Mouse (Mus musculus) liver, postnatal 0 days (tissue): ENCODE data around the gene Rara. TPM values are rescaled to one million over a fixed set of nuclear protein-coding genes. Genes with fewer than 3 reads are reported as not detected.

Experiments used
- ATAC-seq: fragments of 200-750 bp; cut with Nextera tagmentation; 2 replicates; pipeline ENCODE4 v1.8.0; 2017; ENCODE audit warnings: mild to moderate bottlenecking, moderate library complexity
- DNase-seq: peaks from one replicate; pipeline ENCODE4 v3.0.0-alpha.2; 2016
- H3K27ac ChIP-seq: fragments of 300-500 bp; sonication (generic); 2 replicates; pipeline ENCODE4 v1.5.1; 2014; ENCODE audit warnings: antibody characterized with exemption, moderate library complexity, mild to moderate bottlenecking, low read depth
- H3K27me3 ChIP-seq: fragments of 300-500 bp; sonication (generic); 2 replicates; pipeline ENCODE4 v1.6.1; 2014; ENCODE audit warnings: low read length, control low read depth, mixed read lengths; ENCODE audit not compliant: insufficient read depth
- H3K36me3 ChIP-seq: fragments of 300-500 bp; sonication (generic); replicated peaks from 2 replicates; pipeline ENCODE4 v1.6.1; 2014; ENCODE audit warnings: mild to moderate bottlenecking, control low read depth, low read length, moderate library complexity, mixed read lengths; ENCODE audit not compliant: insufficient read depth
- H3K4me1 ChIP-seq: fragments of 300-500 bp; sonication (generic); 2 replicates; pipeline ENCODE4 v1.6.1; 2014; ENCODE audit warnings: antibody characterized with exemption, mild to moderate bottlenecking, control low read depth; ENCODE audit not compliant: insufficient read depth
- H3K4me2 ChIP-seq: fragments of 300-500 bp; sonication (generic); 2 replicates; pipeline ENCODE4 v1.6.1; 2014; ENCODE audit warnings: low read depth, mild to moderate bottlenecking, low read length, moderate library complexity, mixed read lengths
- H3K4me3 ChIP-seq: fragments of 300-500 bp; sonication (generic); 2 replicates; pipeline ENCODE4 v1.5.1; 2014; ENCODE audit warnings: low read depth, low read length
- H3K9ac ChIP-seq: fragments of 300-500 bp; sonication (generic); replicated peaks from 2 replicates; pipeline ENCODE4 v1.6.1; 2014; ENCODE audit warnings: mild to moderate bottlenecking, moderate library complexity
- H3K9me3 ChIP-seq: fragments of 300-500 bp; sonication (generic); 2 replicates; pipeline ENCODE4 v1.6.1; 2016; ENCODE audit warnings: mild to moderate bottlenecking, control low read depth, low read length, mixed read lengths
- CTCF ChIP-seq: sonication (generic); IDR thresholded peaks from 2 replicates; pipeline ENCODE4 v1.5.1; 2016; ENCODE audit warnings: antibody characterized with exemption, low read depth
- EP300 ChIP-seq: IDR thresholded peaks from 2 replicates; pipeline ENCODE4 v1.6.1; 2016; ENCODE audit warnings: antibody characterized with exemption, low read depth, mild to moderate bottlenecking
- WGBS: fragments of 180-500 bp; shearing (Covaris S2); extraction: QIAGEN DNeasy Blood & Tissue Kit; methylation state at CpG from one replicate; pipeline ENCODE4 v1.1.7; 2014; ENCODE audit not compliant: insufficient replicate concordance; 5-methylcytosine and 5-hydroxymethylcytosine counted together
- polyA plus RNA-seq: library from polyadenylated mRNA; unstranded; fragments of >200 nt; fragmentation: Nextera tagmentation; extraction: Ambion mirVana; gene quantifications from 2 replicates; pipeline ENCODE4 v1.2.1, GENCODE M21; 2015

Gene Rara
- polyA plus RNA-seq, 1 experiment from 2014 or later: 5.4 TPM

DNA sequence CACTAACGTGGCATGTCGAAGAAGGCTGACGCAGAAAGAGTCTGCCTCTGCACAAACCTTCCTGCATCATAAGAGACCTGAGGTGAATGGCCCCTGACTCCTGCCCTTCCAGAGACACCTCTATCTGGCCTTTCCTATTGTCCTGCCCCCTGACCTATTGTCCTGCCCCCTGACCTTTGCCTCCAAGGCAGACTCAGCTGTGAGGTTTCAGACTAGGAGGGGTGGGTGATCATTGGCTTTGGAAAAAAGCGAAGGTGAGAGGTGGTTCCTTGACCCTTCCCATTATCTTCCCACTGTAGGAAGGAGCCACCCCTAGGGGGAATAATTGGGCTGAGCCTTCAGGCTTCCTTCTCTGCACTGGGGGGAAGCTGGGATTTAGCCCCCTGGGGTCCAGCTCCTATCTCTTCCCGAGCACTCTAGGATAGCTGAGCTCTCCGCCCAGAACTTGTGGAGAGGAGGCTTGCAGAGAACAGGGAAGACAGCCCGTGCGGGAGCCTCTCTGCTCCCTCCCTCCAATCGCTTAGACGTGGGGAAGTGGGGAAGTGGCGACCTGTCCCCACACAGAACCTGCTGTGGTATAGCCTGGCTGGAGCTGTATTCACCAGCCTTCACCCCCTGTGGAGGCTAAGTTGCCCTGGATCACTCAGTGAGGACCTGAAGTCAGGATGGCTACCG is 34.9 kb downstream of the Rara start:
- H3K36me3 ChIP-seq: peaks cover 1% of the 10 kb centered on the region
- peaks cover 65% of the 10 kb centered on the region for H3K4me1 ChIP-seq
- H3K4me2 ChIP-seq: peak overlapping the region; percentile 99
- no peak for TF ChIP-seq CTCF
- no peak for TF ChIP-seq EP300
- H3K4me3 ChIP-seq: peak overlapping the region; percentile 64
- 12% methylated on average over 12 of the region's 12 CpGs for WGBS
- no peaks in the 10 kb centered on the region for H3K9me3 ChIP-seq
- DNase-seq: peak; percentile 22
- H3K9ac ChIP-seq: peak overlapping the region; percentile 50; the same call in 1 of the 2 replicates
- H3K27ac ChIP-seq: peak overlapping the region; percentile 67
- H3K27me3 ChIP-seq: peaks cover 34% of the 10 kb centered on the region
- ATAC-seq: no peak

- Histone ChIP-seq H3K4me3 (peak overlapping the region; percentile 64), H3K9me3 (no peaks in the 10 kb centered on the region), H3K27me3 (peaks cover 34% of the 10 kb centered on the region), H3K27ac (peak overlapping the region; percentile 74), H3K9ac (peak overlapping the region; percentile 50), H3K36me3 (peaks cover 10% of the 10 kb centered on the region), H3K4me2 (peak overlapping the region; percentile 99), H3K4me1 (peaks cover 58% of the 10 kb centered on the region)
- TF ChIP-seq EP300: 0 out of 2 replicates have a peak, but pooled peaks have one; percentile 35
- no peak for TF ChIP-seq CTCF
- under 1% methylated on average over 30 of the region's 32 CpGs for WGBS
- DNase-seq (peak; percentile 73), ATAC-seq (peak; percentile 43)
Observed at GRCm38 (mm10) chr11:98963191-98964021, 35.8 kb downstream of the Rara start.

- H3K36me3 ChIP-seq: peaks cover 11% of the 10 kb centered on the region
- 19% methylated on average over 6 of the region's 6 CpGs for WGBS
- ATAC-seq (no peak), DNase-seq (no peak)
- peak overlapping the region; percentile 99 for H3K4me2 ChIP-seq
- peaks cover 56% of the 10 kb centered on the region for H3K4me1 ChIP-seq
- H3K9me3 ChIP-seq: no peaks in the 10 kb centered on the region
- peak overlapping the region; percentile 64 for H3K4me3 ChIP-seq
- H3K27me3 ChIP-seq: peaks cover 34% of the 10 kb centered on the region
- H3K9ac ChIP-seq: peak overlapping the region; percentile 50
- peak overlapping the region; percentile 74 for H3K27ac ChIP-seq
- no peak for TF ChIP-seq CTCF
- no peak for TF ChIP-seq EP300
Observed at GRCm38 (mm10) chr11:98964201-98964615, 36.6 kb downstream of the Rara start.

DNA sequence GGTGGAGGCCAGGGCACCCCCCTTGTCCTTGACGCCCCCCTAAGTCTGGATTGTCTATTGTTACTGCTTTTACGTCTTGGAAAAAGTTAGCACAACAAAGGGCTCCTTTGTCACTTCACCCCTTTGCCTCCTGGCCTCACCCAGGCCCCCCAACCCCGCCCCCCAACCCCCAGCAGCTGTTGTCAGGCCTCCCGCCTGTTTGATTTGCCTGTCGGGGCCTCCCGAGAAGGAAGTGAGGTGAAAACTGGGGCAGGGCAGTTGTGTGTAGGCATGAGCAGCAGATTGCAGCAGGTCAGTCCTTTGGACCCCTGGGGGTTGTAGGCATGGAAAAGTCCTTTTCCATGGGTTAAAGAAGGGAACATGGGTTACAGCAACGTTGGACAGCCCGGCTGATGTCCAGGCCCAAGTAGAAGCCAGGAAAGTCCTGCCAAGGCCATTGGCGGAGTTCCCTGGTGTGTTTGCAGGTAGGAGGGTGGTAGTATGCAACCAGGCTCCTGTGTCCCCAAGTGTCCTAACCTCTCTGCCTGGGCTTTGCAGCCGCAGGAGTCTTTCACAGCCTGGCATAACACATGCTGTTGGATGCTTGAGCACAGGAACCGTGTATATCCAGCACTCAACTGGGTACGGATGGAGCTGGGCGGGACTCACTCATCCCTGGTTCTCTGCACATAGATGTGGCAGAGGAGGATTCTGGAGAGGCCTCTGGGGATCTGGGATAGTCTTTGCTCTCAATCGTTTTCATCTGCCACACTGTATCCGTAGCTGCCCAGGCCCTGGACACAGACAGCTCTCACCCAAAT is 37.2 kb downstream of the Rara start:
- H3K4me3 ChIP-seq: no peak overlapping the region
- WGBS: 44% methylated on average over 15 of the region's 15 CpGs
- no peak for ATAC-seq

GRCm38 (mm10) chr11:98965416-98966077 is 37.9 kb downstream of the Rara start:
- no peak overlapping the region for H3K4me3 ChIP-seq
- DNase-seq (no peak), ATAC-seq (no peak)
- peaks cover 29% of the 10 kb centered on the region for H3K27me3 ChIP-seq
- no peak overlapping the region for H3K27ac ChIP-seq
- WGBS: 44% methylated on average over 10 of the region's 11 CpGs
- TF ChIP-seq CTCF: no peak
- peak overlapping the region; percentile 29; the same call in 1 of the 2 replicates for H3K4me2 ChIP-seq
- H3K4me1 ChIP-seq: peaks cover 49% of the 10 kb centered on the region
- H3K36me3 ChIP-seq: peaks cover 21% of the 10 kb centered on the region
- 0 out of 2 replicates have a peak overlapping the region, but pooled peaks have one; percentile 16 for H3K9ac ChIP-seq
- no peaks in the 10 kb centered on the region for H3K9me3 ChIP-seq

More for the DNA sequence above, 37.2 kb downstream of the Rara start:
- DNase-seq: no peak
- H3K9ac ChIP-seq: peak overlapping the region; percentile 50; the same call in 1 of the 2 replicates
- peak overlapping the region; percentile 74 for H3K27ac ChIP-seq
- H3K27me3 ChIP-seq: peaks cover 34% of the 10 kb centered on the region
- H3K9me3 ChIP-seq: no peaks in the 10 kb centered on the region
- TF ChIP-seq CTCF (no peak), EP300 (no peak)
- H3K4me1 ChIP-seq: peaks cover 52% of the 10 kb centered on the region
- peaks cover 15% of the 10 kb centered on the region for H3K36me3 ChIP-seq
- peak overlapping the region; percentile 99 for H3K4me2 ChIP-seq
